Mouse (Mus musculus): Measurements from ENCODE around the gene Mafb.

GRCm38 (mm10) chr2:160318255-160318654, 48.6 kb downstream of the Mafb start:
- TF ChIP-seq POLR2A (IDR thresholded peaks at IDR 0.05; ENCODE audit: low read depth, low read length) (no peak), CTCF (conservative IDR thresholded peaks at IDR 0.05; ENCODE audit: insufficient read depth, insufficient read length, low read depth, low read length) (no peak)

Measured in kidney, adult 2 months (tissue).